Mouse (Mus musculus) hindbrain, postnatal 0 days (tissue): ENCODE measurements around the gene Oprm1. TPM values are rescaled to one million over a fixed set of nuclear protein-coding genes. Genes with fewer than 3 reads are reported as not detected.

Source experiments
- ATAC-seq: fragments of 200-750 bp; cut with Nextera tagmentation; 2 replicates; pipeline ENCODE4 v1.8.0; 2017; ENCODE audit warnings: mild to moderate bottlenecking, moderate TSS enrichment, moderate library complexity
- DNase-seq: peaks from one replicate; pipeline ENCODE4 v3.0.0-alpha.2; 2015; ENCODE audit warnings: low spot score
- H3K27ac ChIP-seq: fragments of 300-500 bp; sonication (generic); 2 replicates; pipeline ENCODE4 v1.5.1; 2014; ENCODE audit warnings: mild to moderate bottlenecking
- H3K27me3 ChIP-seq: fragments of 300-500 bp; sonication (generic); 2 replicates; pipeline ENCODE4 v1.6.1; 2014; ENCODE audit warnings: low read length, mixed read lengths; ENCODE audit not compliant: insufficient read depth
- H3K36me3 ChIP-seq: fragments of 300-500 bp; sonication (generic); 2 replicates; pipeline ENCODE4 v1.6.1; 2014; ENCODE audit warnings: low read length, mixed read lengths; ENCODE audit not compliant: insufficient read depth
- H3K4me1 ChIP-seq: fragments of 300-500 bp; sonication (generic); 2 replicates; pipeline ENCODE4 v1.6.1; 2014; ENCODE audit warnings: antibody characterized with exemption, low read length, mixed read lengths; ENCODE audit not compliant: insufficient read depth
- H3K4me2 ChIP-seq: fragments of 300-500 bp; sonication (generic); 2 replicates; pipeline ENCODE4 v1.6.1; 2014; ENCODE audit warnings: low read depth, mild to moderate bottlenecking, low read length, moderate library complexity, mixed read lengths
- H3K4me3 ChIP-seq: fragments of 300-500 bp; sonication (generic); 2 replicates; pipeline ENCODE4 v1.5.1; 2014; ENCODE audit warnings: low read length
- H3K9ac ChIP-seq: fragments of 300-500 bp; sonication (generic); replicated peaks from 2 replicates; pipeline ENCODE4 v1.6.1; 2014; ENCODE audit warnings: mild to moderate bottlenecking, low read length, moderate library complexity, mixed read lengths
- H3K9me3 ChIP-seq: fragments of 300-500 bp; sonication (generic); 2 replicates; pipeline ENCODE4 v1.6.1; 2016; ENCODE audit warnings: low read length, mixed read lengths
- CTCF ChIP-seq: IDR thresholded peaks from 2 replicates; pipeline ENCODE4 v1.5.1; 2016; ENCODE audit warnings: antibody characterized with exemption, control low read depth, low read depth
- WGBS: fragments of 180-500 bp; shearing (Covaris S2); extraction: QIAGEN DNeasy Blood & Tissue Kit; methylation state at CpG from one replicate; pipeline ENCODE4 v1.1.7; 2014; 5-methylcytosine and 5-hydroxymethylcytosine counted together
- polyA plus RNA-seq: library from polyadenylated mRNA; unstranded; fragments of >200 nt; fragmentation: Nextera tagmentation; extraction: Ambion mirVana; gene quantifications from 2 replicates; pipeline ENCODE4 v1.2.1, GENCODE M21; 2015
- total RNA-seq: library from RNA; depleted of rRNA; stranded (reverse); fragments of >200 nt; gene quantifications from 2 replicates; pipeline ENCODE4 v1.2.3, GENCODE M21; 2014; rRNA removed

Oprm1 gene
- 12.4 and 13.8 TPM in 2 replicates for total RNA-seq
- polyA plus RNA-seq = 2.1 and 2.2 TPM in 2 replicates

GRCm38 (mm10) chr10:6758206-6758605 is at the start of gene Oprm1:
Gene Oprm1 (plus strand): TSS chr10:6758506.
- peaks cover 2% of the 10 kb centered on the region; the same call in 1 of the 2 replicates for H3K9me3 ChIP-seq
- no peak within 1 kb of the TSS for H3K4me3 ChIP-seq
- no peaks in the 10 kb centered on the region for H3K27me3 ChIP-seq
- ATAC-seq = no peak
- DNase-seq = no peak
- no peak within 1 kb of the TSS for H3K27ac ChIP-seq
- no peak for TF ChIP-seq CTCF
- no peaks in the 10 kb centered on the region for H3K4me1 ChIP-seq
- no peak within 1 kb of the TSS for H3K4me2 ChIP-seq
- H3K9ac ChIP-seq = no peak within 1 kb of the TSS
- no peaks in the 10 kb centered on the region for H3K36me3 ChIP-seq
- WGBS = 90% methylated on average over 3 of the region's 3 CpGs

GRCm38 (mm10) chr10:6717181-6717948 is 40.9 kb upstream of the Oprm1 start:
- Histone ChIP-seq H3K9ac (no peak overlapping the region), H3K4me3 (no peak overlapping the region), H3K4me1 (no peaks in the 10 kb centered on the region), H3K9me3 (no peaks in the 10 kb centered on the region), H3K4me2 (no peak overlapping the region), H3K27me3 (no peaks in the 10 kb centered on the region), H3K36me3 (no peaks in the 10 kb centered on the region), H3K27ac (no peak overlapping the region)
- TF ChIP-seq CTCF = no peak
- 79% methylated on average over 4 of the region's 4 CpGs for WGBS
- no peak for DNase-seq
- no peak for ATAC-seq

DNA sequence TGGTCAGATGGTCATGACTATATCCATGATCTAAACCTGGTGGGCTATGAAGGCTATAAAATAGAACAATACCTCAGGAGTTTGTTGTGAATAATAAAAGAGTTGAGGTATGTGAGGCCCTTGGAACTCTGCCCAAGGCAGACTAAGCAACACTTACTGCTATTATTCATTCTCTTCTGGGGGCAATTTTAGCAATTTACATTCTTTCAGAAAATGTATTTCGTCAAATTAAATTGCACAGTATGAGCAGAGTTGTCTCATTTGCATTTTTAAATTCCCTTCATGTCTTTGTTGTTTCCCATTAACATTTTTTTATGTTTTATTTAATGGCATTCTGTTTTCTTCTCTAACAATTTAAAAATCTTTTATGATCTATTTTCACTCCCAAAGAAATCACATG is 34.5 kb upstream of the Oprm1 start:
- Histone ChIP-seq H3K9ac (no peak overlapping the region), H3K27me3 (no peaks in the 10 kb centered on the region), H3K4me3 (no peak overlapping the region), H3K36me3 (no peaks in the 10 kb centered on the region), H3K9me3 (no peaks in the 10 kb centered on the region), H3K4me2 (no peak overlapping the region), H3K4me1 (no peaks in the 10 kb centered on the region), H3K27ac (no peak overlapping the region)
- ATAC-seq = no peak
- no peak for TF ChIP-seq CTCF
- DNase-seq = peak; percentile 20
- 53% methylated on average over 1 of the region's 1 CpGs for WGBS

GRCm38 (mm10) chr10:6728469-6728868 is 29.8 kb upstream of the Oprm1 start:
- whole genome bisulfite sequencing = 90% methylated on average over 3 of the region's 3 CpGs
- no peak overlapping the region for H3K9ac ChIP-seq
- H3K4me3 ChIP-seq = no peak overlapping the region
- H3K9me3 ChIP-seq = no peaks in the 10 kb centered on the region
- no peaks in the 10 kb centered on the region for H3K27me3 ChIP-seq
- ATAC-seq (no peak), DNase-seq (no peak)
- TF ChIP-seq CTCF = peak; percentile 17; the same call in 1 of the 2 replicates
- no peak overlapping the region for H3K4me2 ChIP-seq
- no peak overlapping the region for H3K27ac ChIP-seq
- no peaks in the 10 kb centered on the region for H3K4me1 ChIP-seq
- H3K36me3 ChIP-seq = no peaks in the 10 kb centered on the region

GRCm38 (mm10) chr10:6753375-6753774 is 4.9 kb upstream of the Oprm1 start:
- H3K4me2 ChIP-seq = no peak overlapping the region

DNA sequence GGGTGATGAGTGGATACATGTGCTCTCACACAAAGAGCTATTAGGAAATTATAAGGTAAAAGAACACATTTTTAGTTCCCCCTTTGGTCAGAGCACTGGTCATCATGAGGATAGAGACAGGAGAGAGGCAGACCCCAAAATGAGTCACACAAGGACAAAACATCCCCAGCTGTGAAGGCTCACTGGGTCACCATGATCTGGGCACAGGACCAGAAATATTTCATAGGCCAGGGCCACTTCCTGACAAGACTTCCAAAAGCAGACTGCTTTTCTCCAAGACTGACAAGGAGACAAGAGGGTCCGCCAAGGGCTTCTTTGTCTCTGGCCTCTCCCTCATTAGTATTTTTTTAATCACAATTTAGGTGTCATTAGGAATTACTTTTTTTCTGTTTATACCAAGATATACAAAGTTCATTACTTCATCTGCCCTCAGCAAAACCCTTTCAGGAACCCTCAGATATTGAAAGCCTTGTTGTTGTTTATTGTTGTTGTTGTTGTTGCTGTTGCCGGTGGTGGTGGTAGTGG is 3.0 kb downstream of the Oprm1 start, which contains the start of gene Gm10945:
TSS of gene Gm10945 (minus strand) at position 475 of the 525 bp plus-strand sequence.
- Histone ChIP-seq H3K4me1 (no peaks in the 10 kb centered on the region), H3K27me3 (no peaks in the 10 kb centered on the region), H3K36me3 (no peaks in the 10 kb centered on the region), H3K4me3 (no peak within 1 kb of the TSS), H3K4me2 (no peak within 1 kb of the TSS), H3K9me3 (peaks cover 2% of the 10 kb centered on the region; the same call in 1 of the 2 replicates), H3K9ac (no peak within 1 kb of the TSS), H3K27ac (no peak within 1 kb of the TSS)
- 87% methylated on average over 2 of the region's 2 CpGs for WGBS
- no peak for TF ChIP-seq CTCF
- no peak for DNase-seq
- no peak for ATAC-seq

More at GRCm38 (mm10) chr10:6753375-6753774, 4.9 kb upstream of the Oprm1 start:
- H3K4me1 ChIP-seq = no peaks in the 10 kb centered on the region
- no peak overlapping the region for H3K27ac ChIP-seq
- H3K9ac ChIP-seq = no peak overlapping the region
- H3K27me3 ChIP-seq = no peaks in the 10 kb centered on the region
- no peaks in the 10 kb centered on the region for H3K36me3 ChIP-seq
- 92% methylated on average over 5 of the region's 5 CpGs for WGBS
- DNase-seq (no peak), ATAC-seq (no peak)
- TF ChIP-seq CTCF = no peak
- no peaks in the 10 kb centered on the region for H3K9me3 ChIP-seq
- no peak overlapping the region for H3K4me3 ChIP-seq
